Mouse (Mus musculus) liver, adult 2 months (tissue): ENCODE results near the gene Esd.

ENCODE experiments used
- CTCF ChIP-seq: fragments of 200-500 bp; IDR thresholded peaks from 2 replicates; pipeline ENCODE4 v1.5.1; 2011; ENCODE audit warnings: low read depth, low read length, control low read depth
- POLR2A ChIP-seq: fragments of 200-500 bp; IDR thresholded peaks from 2 replicates; pipeline ENCODE4 v1.6.1; 2011; ENCODE audit warnings: low read length, control low read depth; ENCODE audit not compliant: insufficient read depth; ENCODE audit errors: extremely low read depth

GRCm38 (mm10) chr14:74723541-74723940 lies 8.6 kb upstream of the Esd start:
- TF ChIP-seq CTCF, result peak; percentile 31; the same call in 1 of the 2 replicates
- TF ChIP-seq POLR2A, result no peak
